ENCODE assay signal across 14 mouse cellular contexts in genomic region chr5:74158929-74159632, GRCm38 (mm10). TPM values are rescaled to one million over a fixed set of nuclear protein-coding genes. Genes with fewer than 3 reads are reported as not detected.
DNase-seq lines count a peak whose midpoint lies in the region; ATAC-seq and TF ChIP-seq lines count a peak whose summit lies in the region.
"Had no signal": no experiment of that assay in that cellular context is flagged by ENCODE, and none has a peak within 500 bp of the region (broad histone marks: within the 10 kb centered on the region; RNA-seq: fewer than 3 reads in every experiment).

No protein-coding gene starts in this region.

- H3K4me3 ChIP-seq in heart, embryonic 14.5 days (ENCODE audit: control insufficient read depth in 1 of 2, insufficient read depth in 1 of 2, low read depth in 1 of 2, low read length in 2 of 2) = no peak overlapping the region
- no peak overlapping the region for H3K4me3 ChIP-seq in limb, embryonic 10.5 days

- peaks cover 44 to 48% of the 10 kb centered on the region in 2 experiments for H3K4me1 ChIP-seq in heart, embryonic 14.5 days (ENCODE audit: control insufficient read depth in 2 of 2, insufficient read depth in 2 of 2, low read length in 2 of 2)
- H3K4me1 ChIP-seq in limb, embryonic 10.5 days = peaks cover 71% of the 10 kb centered on the region

- peak overlapping the region; percentile 55 to 94; a peak in 3 of 4 replicates for H3K27ac ChIP-seq in heart, embryonic 14.5 days (replicated peaks in 1 of 2; ENCODE audit: control insufficient read depth in 1 of 2, insufficient read depth in 1 of 2, low read depth in 2 of 2, low read length in 2 of 2)
- peak overlapping the region; percentile 59; the same call in 1 of the 2 replicates for H3K27ac ChIP-seq in limb, embryonic 10.5 days
- H3K27ac ChIP-seq: liver, embryonic 14.5 days had no signal

- 92% methylated on average over 6 of the region's 6 CpGs for WGBS in heart, embryonic 14.5 days
- 74% methylated on average over 6 of the region's 6 CpGs for WGBS in limb, embryonic 10.5 days

- no peaks in the 10 kb centered on the region for H3K27me3 ChIP-seq in heart, embryonic 14.5 days (ENCODE audit: control insufficient read depth, insufficient read depth, low read length)
- no peaks in the 10 kb centered on the region for H3K27me3 ChIP-seq in limb, embryonic 10.5 days (ENCODE audit: low read depth, poor library complexity, severe bottlenecking)

- H3K4me2 ChIP-seq in heart, embryonic 14.5 days (ENCODE audit: low read length) = no peak overlapping the region

- no peak for DNase-seq in heart, postnatal 36 days
- DNase-seq in NIH3T3 (ENCODE audit: low read depth) = peak; percentile 51
- DNase-seq in brain, embryonic 14.5 days (ENCODE audit: low read depth) = peak; percentile 44
- no peak for DNase-seq in limb, embryonic 10.5 days (ENCODE audit: low spot score)
- DNase-seq in gastrocnemius, postnatal 10 days = no peak
- DNase-seq in MN1 (ENCODE audit: low spot score) = no peak
- DNase-seq: cerebellum, postnatal 10 days; embryo, embryonic 11 days; gastrocnemius, postnatal 36 days; kidney, adult 2 months; right cerebral cortex, adult 18-20 months; thymus, adult 18-20 months had no signal

- H3K9me3 ChIP-seq in heart, embryonic 14.5 days (ENCODE audit: control insufficient read depth, low read length) = no peaks in the 10 kb centered on the region
- no peaks in the 10 kb centered on the region for H3K9me3 ChIP-seq in limb, embryonic 10.5 days (replicated peaks)

- no peak for TF ChIP-seq CTCF in brain, embryonic 14.5 days (IDR thresholded peaks at IDR 0.05; ENCODE audit: borderline replicate concordance, extremely low read depth, insufficient read depth, insufficient read length)

- H3K9ac ChIP-seq in heart, embryonic 14.5 days (ENCODE audit: low read length) = no peak overlapping the region
- H3K9ac ChIP-seq: liver, embryonic 14.5 days had no signal

- ATAC-seq in heart, embryonic 14.5 days (ENCODE audit: insufficient number of reproducible peaks, insufficient read depth, low FRiP score, low read depth) = no peak

- no peaks in the 10 kb centered on the region for H3K36me3 ChIP-seq in heart, embryonic 14.5 days (ENCODE audit: control insufficient read depth, insufficient read depth, low read length)
- H3K36me3 ChIP-seq in limb, embryonic 10.5 days = no peaks in the 10 kb centered on the region

- no peak for TF ChIP-seq POLR2A in brain, embryonic 14.5 days (IDR thresholded peaks at IDR 0.05; ENCODE audit: borderline replicate concordance, extremely low read depth, insufficient read depth, insufficient read length, poor library complexity, severe bottlenecking)

- intact Hi-C loops in heart, postnatal 36 days (cut with DNase I) = no loop called here

RNA-seq across cellular contexts. Expression of gene Rasl11b, which starts 36.0 kb away (rescaled TPM):
- polyA plus RNA-seq in heart, embryonic 14.5 days (2014; fragmentation: Nextera tagmentation; extraction: Ambion mirVana) = 85.9 and 92.3 TPM in 2 replicates
- 10 to 100 TPM; 29.9 to 44.8 TPM for total RNA-seq in heart, postnatal 36 days (2021)
- 16.0 and 22.4 TPM in 2 replicates for polyA plus RNA-seq in brain, embryonic 14.5 days (2012; rRNA removed)
- polyA plus RNA-seq in limb, embryonic 10.5 days (2016; fragmentation: Nextera tagmentation; extraction: Ambion mirVana) = 40.7 and 91.2 TPM in 2 replicates
- 1 to 10 TPM; 6.3 to 8.1 TPM for total RNA-seq in gastrocnemius, postnatal 10 days (2021)

Comparison
In these comparisons a context has a peak if more than half of its experiments do, and no peak if none do; other contexts are left out.
1. DNase-seq: peak in NIH3T3 (single experiment) and brain, embryonic 14.5 days (single experiment); none in heart, postnatal 36 days (0 of 2), limb, embryonic 10.5 days (single experiment), gastrocnemius, postnatal 10 days (single experiment) and MN1 (single experiment).